Mouse (Mus musculus) myocyte (in vitro differentiated cells): ENCODE results near the gene Grm8.

Experiments used
- CEBPB ChIP-seq: IDR thresholded peaks from 2 replicates; pipeline ENCODE4 v1.6.1; 2011; ENCODE audit warnings: mild to moderate bottlenecking, moderate library complexity; ENCODE audit not compliant: poor library complexity, insufficient read depth, severe bottlenecking
- E2F4 ChIP-seq: IDR thresholded peaks from one replicate; pipeline ENCODE4 v1.6.1; 2011; ENCODE audit warnings: mild to moderate bottlenecking, control low read depth, moderate library complexity; ENCODE audit not compliant: insufficient read depth
- MAX ChIP-seq: IDR thresholded peaks from one replicate; pipeline ENCODE4 v1.6.1; 2011; ENCODE audit warnings: low read depth, mild to moderate bottlenecking, control low read depth
- MYOD1 ChIP-seq, 3 experiments: IDR thresholded peaks; one replicate each; pipeline ENCODE4 v1.6.1; 2011; ENCODE audit warnings: control low read depth in 2 of 3, low read depth in 2 of 3, mild to moderate bottlenecking in 2 of 3, moderate library complexity in 1 of 3; ENCODE audit not compliant: insufficient read length in 2 of 3, control insufficient read depth in 1 of 3
- POLR2A ChIP-seq: IDR thresholded peaks from one replicate; pipeline ENCODE4 v1.6.1; 2011; ENCODE audit warnings: low read depth, mild to moderate bottlenecking, control low read depth, moderate library complexity; ENCODE audit not compliant: insufficient read length
- POLR2AphosphoS2 ChIP-seq: IDR thresholded peaks from one replicate; pipeline ENCODE4 v1.6.1; 2011; ENCODE audit warnings: low read depth, control low read depth; ENCODE audit not compliant: insufficient read length
- REST ChIP-seq: IDR thresholded peaks from one replicate; pipeline ENCODE4 v1.6.1; 2011; ENCODE audit warnings: mild to moderate bottlenecking, control low read depth, moderate library complexity; ENCODE audit not compliant: insufficient read depth, insufficient read length
- TCF12 ChIP-seq: IDR thresholded peaks from one replicate; pipeline ENCODE4 v1.6.1; 2011; ENCODE audit warnings: mild to moderate bottlenecking, control low read depth; ENCODE audit not compliant: poor library complexity, insufficient read depth, severe bottlenecking
- TCF3 ChIP-seq: IDR thresholded peaks from one replicate; pipeline ENCODE4 v1.6.1; 2011; ENCODE audit warnings: low read depth, control low read depth; ENCODE audit not compliant: insufficient read length
- USF1 ChIP-seq: IDR thresholded peaks from one replicate; pipeline ENCODE4 v1.6.1; 2011; ENCODE audit warnings: low read depth, mild to moderate bottlenecking, control low read depth, moderate library complexity

GRCm38 (mm10) chr6:27371095-27371494 is 763.9 kb downstream of the Grm8 start:
- TF ChIP-seq TCF3, result no peak
- no peak for TF ChIP-seq POLR2A
- no peak for TF ChIP-seq E2F4
- TF ChIP-seq TCF12, result no peak
- no peak for TF ChIP-seq MYOD1 (IDR thresholded peaks at IDR 0.05; ENCODE audit: control insufficient read depth in 1 of 3, insufficient read length in 2 of 3, low read depth in 2 of 3)
- TF ChIP-seq CEBPB, result no peak
- no peak for TF ChIP-seq MAX
- no peak for TF ChIP-seq REST
- TF ChIP-seq POLR2AphosphoS2, result no peak
- TF ChIP-seq USF1, result no peak
